Mouse (Mus musculus) hindbrain, embryonic 15.5 days (tissue): ENCODE measurements around the gene Slc38a10. TPM values are rescaled to one million over a fixed set of nuclear protein-coding genes. Genes with fewer than 3 reads are reported as not detected.

Source experiments
- ATAC-seq: fragments of 200-750 bp; cut with Nextera tagmentation; 2 replicates; pipeline ENCODE4 v1.8.0; 2017; ENCODE audit warnings: low read depth, moderate number of reproducible peaks, moderate TSS enrichment; ENCODE audit not compliant: low FRiP score
- H3K27ac ChIP-seq: fragments of 300-500 bp; sonication (generic); replicated peaks from 2 replicates; pipeline ENCODE4 v1.5.1; 2015; ENCODE audit warnings: mild to moderate bottlenecking, inconsistent platforms
- H3K27me3 ChIP-seq: fragments of 300-500 bp; sonication (generic); 2 replicates; pipeline ENCODE4 v1.6.1; 2015; ENCODE audit warnings: control low read depth, inconsistent platforms
- H3K36me3 ChIP-seq: fragments of 300-500 bp; sonication (generic); 2 replicates; pipeline ENCODE4 v1.6.1; 2015; ENCODE audit warnings: control low read depth, inconsistent platforms
- H3K4me1 ChIP-seq: fragments of 300-500 bp; sonication (generic); replicated peaks from 2 replicates; pipeline ENCODE4 v1.6.1; 2015; ENCODE audit warnings: control low read depth, inconsistent platforms
- H3K4me2 ChIP-seq: fragments of 300-500 bp; sonication (generic); 2 replicates; pipeline ENCODE4 v1.6.1; 2015; ENCODE audit warnings: moderate library complexity, mild to moderate bottlenecking, inconsistent platforms
- H3K4me3 ChIP-seq: fragments of 300-500 bp; sonication (generic); 2 replicates; pipeline ENCODE4 v1.5.1; 2015; ENCODE audit warnings: mild to moderate bottlenecking, inconsistent platforms
- H3K9ac ChIP-seq: fragments of 300-500 bp; sonication (generic); 2 replicates; pipeline ENCODE4 v1.6.1; 2015; ENCODE audit warnings: inconsistent platforms
- H3K9me3 ChIP-seq: fragments of 300-500 bp; sonication (generic); 2 replicates; pipeline ENCODE4 v1.6.1; 2016; ENCODE audit warnings: control low read depth, inconsistent platforms
- WGBS: fragments of 180-500 bp; shearing (Covaris S2); methylation state at CpG from one replicate; pipeline ENCODE4 v1.1.7; 2015; 5-methylcytosine and 5-hydroxymethylcytosine counted together
- polyA plus RNA-seq: library from polyadenylated mRNA; unstranded; fragments of >200 nt; fragmentation: Nextera tagmentation; extraction: Ambion mirVana; gene quantifications from 2 replicates; pipeline ENCODE4 v1.2.1, GENCODE M21; 2015

Gene Slc38a10
- polyA plus RNA-seq, 1 experiment from 2014 or later = 116 TPM

DNA sequence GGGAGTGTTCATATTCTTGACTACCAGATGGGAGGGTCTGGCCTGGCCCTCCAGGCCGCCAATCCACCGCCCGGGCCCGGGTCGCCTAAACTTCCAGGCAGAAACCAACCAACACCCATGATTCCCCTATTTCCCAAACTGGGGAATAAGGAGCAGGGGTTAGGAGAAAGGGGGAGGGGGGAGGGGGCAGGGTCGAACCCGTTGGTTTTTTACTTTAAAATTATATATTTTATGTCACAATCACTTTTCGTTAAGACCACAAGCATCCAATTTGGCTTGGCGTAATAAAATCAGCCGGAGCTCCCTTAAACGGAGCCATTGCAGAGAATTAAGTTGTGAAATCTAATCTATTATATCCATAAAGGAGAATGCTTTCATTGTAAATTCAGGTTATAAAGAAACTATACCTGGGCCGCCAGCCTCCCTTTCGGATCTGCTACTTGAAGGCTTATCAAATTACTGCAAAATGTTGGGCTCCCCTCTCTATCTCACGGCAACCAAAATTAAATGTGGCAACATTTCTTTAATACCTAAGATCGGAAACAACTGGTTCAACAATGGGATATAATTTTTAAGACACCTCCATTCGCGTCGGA, 35.1 kb upstream of the Slc38a10 start:
- no peak for ATAC-seq
- Histone ChIP-seq H3K27me3 (no peaks in the 10 kb centered on the region), H3K4me2 (peak overlapping the region; percentile 83), H3K4me1 (peaks cover 64% of the 10 kb centered on the region), H3K36me3 (no peaks in the 10 kb centered on the region), H3K9me3 (no peaks in the 10 kb centered on the region), H3K4me3 (peak overlapping the region; percentile 91), H3K9ac (peak overlapping the region; percentile 98), H3K27ac (peak overlapping the region; percentile 98)
- 7% methylated on average over 18 of the region's 18 CpGs for WGBS

- H3K36me3 ChIP-seq = no peaks in the 10 kb centered on the region
- H3K4me2 ChIP-seq = peak overlapping the region; percentile 83
- peak overlapping the region; percentile 98 for H3K27ac ChIP-seq
- H3K9me3 ChIP-seq = no peaks in the 10 kb centered on the region
- ATAC-seq = no peak
- H3K4me3 ChIP-seq = peak overlapping the region; percentile 91
- WGBS = 1% methylated on average over 54 of the region's 54 CpGs
- H3K27me3 ChIP-seq = no peaks in the 10 kb centered on the region
- H3K9ac ChIP-seq = peak overlapping the region; percentile 98
- peaks cover 57% of the 10 kb centered on the region for H3K4me1 ChIP-seq
These were observed 34.4 kb upstream of the Slc38a10 start for GRCm38 (mm10) chr11:120185316-120186141.

DNA sequence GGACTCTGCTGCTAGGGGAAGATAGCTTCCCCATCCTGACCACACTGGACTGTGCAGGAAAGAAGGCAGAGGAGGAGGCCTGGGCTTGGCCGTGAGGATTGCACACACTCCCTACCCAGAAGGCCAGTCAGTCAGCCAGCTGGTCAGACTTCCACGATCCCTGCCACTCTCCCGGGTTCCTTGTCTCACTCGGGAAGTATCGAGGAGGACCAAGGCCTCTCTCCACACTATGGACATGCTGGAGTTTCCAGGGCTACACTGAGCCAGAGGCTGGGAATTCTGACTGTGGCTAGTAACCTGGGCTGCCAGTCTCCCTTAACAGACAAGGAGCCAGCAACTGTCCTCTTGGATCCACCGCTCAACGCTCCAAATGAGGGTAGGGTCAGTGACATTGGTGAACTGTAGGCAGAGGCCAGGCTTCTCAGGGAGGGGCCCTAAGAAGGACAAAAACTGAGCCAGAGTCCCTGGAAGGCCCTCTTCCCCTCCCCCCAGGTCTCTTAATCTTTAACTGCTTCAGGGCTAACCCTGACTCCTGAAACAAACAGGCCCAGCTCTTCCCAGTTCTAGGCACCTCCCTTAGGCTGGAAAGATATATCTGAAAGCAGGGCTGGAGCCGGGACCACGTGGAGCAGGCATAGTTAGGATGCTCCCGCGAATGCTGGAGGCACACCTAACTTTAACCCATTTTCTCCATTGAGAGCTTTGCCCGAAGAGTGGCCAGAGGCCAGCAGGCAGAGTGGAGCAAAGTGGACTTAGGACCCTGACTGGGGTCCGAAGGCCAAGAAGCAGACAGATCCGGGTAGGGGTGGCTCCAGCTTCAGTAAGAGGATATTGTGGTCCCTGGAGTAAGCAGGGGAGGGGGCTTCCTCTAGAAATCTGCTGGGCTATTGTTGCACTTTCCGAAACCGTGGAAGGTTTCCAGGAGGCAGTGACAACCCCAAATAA, 33.5 kb upstream of the Slc38a10 start:
- peak; percentile 21 for ATAC-seq

GRCm38 (mm10) chr11:120183708-120184107, 32.6 kb upstream of the Slc38a10 start:
- peaks cover 52% of the 10 kb centered on the region for H3K4me1 ChIP-seq
- H3K36me3 ChIP-seq = no peaks in the 10 kb centered on the region
- WGBS = 21% methylated on average over 11 of the region's 11 CpGs
- H3K27ac ChIP-seq = peak overlapping the region; percentile 98; the same call in 1 of the 2 replicates
- H3K9me3 ChIP-seq = no peaks in the 10 kb centered on the region
- H3K9ac ChIP-seq = peak overlapping the region; percentile 16; the same call in 1 of the 2 replicates
- H3K4me2 ChIP-seq = peak overlapping the region; percentile 83
- no peaks in the 10 kb centered on the region for H3K27me3 ChIP-seq
- no peak overlapping the region for H3K4me3 ChIP-seq
- no peak for ATAC-seq

More for the DNA sequence above, 33.5 kb upstream of the Slc38a10 start:
- 9% methylated on average over 16 of the region's 16 CpGs for WGBS
- Histone ChIP-seq H3K4me2 (peak overlapping the region; percentile 83), H3K36me3 (no peaks in the 10 kb centered on the region), H3K4me3 (peak overlapping the region; percentile 91), H3K9ac (peak overlapping the region; percentile 98), H3K27me3 (no peaks in the 10 kb centered on the region), H3K9me3 (no peaks in the 10 kb centered on the region), H3K4me1 (peaks cover 52% of the 10 kb centered on the region), H3K27ac (peak overlapping the region; percentile 98)

DNA sequence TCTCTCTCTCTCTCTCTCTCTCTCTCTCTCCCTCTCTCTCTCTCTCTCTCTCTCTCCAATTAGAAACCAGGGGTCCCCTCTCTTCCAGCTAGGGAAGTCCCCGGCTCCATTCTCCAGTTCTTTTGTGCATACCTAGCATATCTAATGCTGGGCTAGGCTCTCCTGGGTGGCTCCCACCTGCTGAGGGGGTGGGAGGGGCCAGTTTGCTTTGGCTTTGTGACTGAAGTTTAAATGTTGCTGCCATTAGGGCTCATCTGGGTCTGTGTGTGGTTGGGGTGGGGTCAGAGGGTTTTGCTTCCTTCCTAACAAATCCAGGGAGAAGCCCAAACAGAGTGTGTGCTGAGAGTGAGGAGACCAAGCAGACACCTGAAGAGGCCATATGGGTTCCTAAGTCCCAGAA, 32.0 kb upstream of the Slc38a10 start:
- H3K9me3 ChIP-seq = no peaks in the 10 kb centered on the region
- no peaks in the 10 kb centered on the region for H3K36me3 ChIP-seq
- no peak overlapping the region for H3K4me3 ChIP-seq
- H3K4me1 ChIP-seq = peaks cover 52% of the 10 kb centered on the region
- no peak for ATAC-seq
- H3K27me3 ChIP-seq = no peaks in the 10 kb centered on the region
- peak overlapping the region; percentile 98; the same call in 1 of the 2 replicates for H3K27ac ChIP-seq
- WGBS = 0% methylated on average over 1 of the region's 1 CpGs
- peak overlapping the region; percentile 83; the same call in 1 of the 2 replicates for H3K4me2 ChIP-seq
- H3K9ac ChIP-seq = no peak overlapping the region

GRCm38 (mm10) chr11:120182396-120183030, 31.4 kb upstream of the Slc38a10 start:
- ATAC-seq = 0 out of 2 replicates have a peak, but pooled peaks have one; percentile 21
- Histone ChIP-seq H3K9ac (no peak overlapping the region), H3K4me3 (no peak overlapping the region), H3K4me1 (peaks cover 52% of the 10 kb centered on the region), H3K9me3 (no peaks in the 10 kb centered on the region), H3K4me2 (no peak overlapping the region), H3K27ac (no peak overlapping the region), H3K27me3 (no peaks in the 10 kb centered on the region), H3K36me3 (no peaks in the 10 kb centered on the region)
- 24% methylated on average over 3 of the region's 3 CpGs for WGBS

DNA sequence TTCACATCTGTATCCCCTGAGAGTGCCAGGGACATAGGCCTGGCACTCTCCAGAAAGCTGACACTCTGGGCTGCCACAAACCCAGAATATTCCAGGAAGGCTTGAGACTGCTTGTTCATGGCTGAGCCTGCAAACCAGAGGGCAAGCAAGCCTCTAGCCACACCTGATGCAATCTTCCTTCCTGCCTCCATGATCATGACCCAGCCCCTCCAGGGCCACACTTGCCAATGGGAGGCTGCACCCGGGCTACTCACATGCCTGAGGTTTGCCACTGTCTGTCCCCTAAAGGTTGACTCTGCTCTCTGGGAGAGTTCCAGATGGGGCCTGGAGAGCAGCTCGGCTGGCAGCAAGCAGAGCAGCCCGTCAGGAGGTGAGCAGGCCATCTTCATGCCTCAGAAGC, 30.2 kb upstream of the Slc38a10 start:
- Histone ChIP-seq H3K27ac (no peak overlapping the region), H3K4me2 (no peak overlapping the region), H3K4me3 (no peak overlapping the region), H3K36me3 (no peaks in the 10 kb centered on the region), H3K27me3 (no peaks in the 10 kb centered on the region), H3K4me1 (peaks cover 45% of the 10 kb centered on the region), H3K9me3 (no peaks in the 10 kb centered on the region), H3K9ac (no peak overlapping the region)
- WGBS = 64% methylated on average over 3 of the region's 3 CpGs
- ATAC-seq = no peak

DNA sequence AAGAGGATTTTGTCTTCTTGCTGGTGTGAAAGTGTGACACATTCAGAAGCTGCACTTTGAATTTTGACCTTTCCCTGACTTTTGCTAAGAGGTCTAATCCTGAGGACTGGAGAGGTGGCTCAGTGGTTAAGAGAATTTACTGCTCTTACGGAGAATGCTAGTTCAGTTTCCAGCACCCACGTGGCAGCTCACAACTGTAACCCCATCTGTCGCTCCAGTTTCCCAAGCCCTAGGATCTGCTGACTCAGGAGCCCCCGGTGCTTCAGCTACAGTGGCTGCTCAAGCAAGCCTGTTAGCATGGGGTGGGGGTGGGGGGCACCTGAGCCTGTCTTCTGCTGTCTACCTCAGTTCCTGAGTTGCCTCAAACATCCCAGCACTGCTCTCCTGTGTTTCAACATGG, 28.2 kb upstream of the Slc38a10 start:
- Histone ChIP-seq H3K27ac (no peak overlapping the region), H3K4me2 (no peak overlapping the region), H3K9ac (no peak overlapping the region), H3K4me3 (no peak overlapping the region), H3K36me3 (no peaks in the 10 kb centered on the region), H3K27me3 (no peaks in the 10 kb centered on the region), H3K9me3 (no peaks in the 10 kb centered on the region), H3K4me1 (peaks cover 25% of the 10 kb centered on the region)
- 52% methylated on average over 4 of the region's 4 CpGs for WGBS
- no peak for ATAC-seq

DNA sequence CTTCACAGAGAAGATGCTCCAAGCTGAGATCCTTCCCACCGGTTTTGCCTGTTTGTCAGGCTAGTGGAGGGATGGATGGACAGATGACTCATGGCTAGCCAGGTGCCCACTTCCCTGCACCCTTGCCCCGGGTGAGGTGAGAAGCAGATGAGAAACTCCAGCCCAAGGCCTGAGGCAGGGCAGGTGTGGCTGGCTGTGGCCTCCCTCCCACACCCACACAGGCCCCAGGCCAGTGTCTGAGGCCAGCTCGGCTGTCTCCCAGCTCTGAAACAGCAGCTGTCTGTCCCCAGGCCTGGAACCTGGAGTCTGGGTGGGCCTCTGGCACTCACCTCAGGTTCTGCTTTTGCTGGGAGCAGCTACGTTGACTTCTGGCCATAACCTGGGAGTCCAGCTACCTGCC, 24.8 kb upstream of the Slc38a10 start:
- 83% methylated on average over 4 of the region's 4 CpGs for WGBS
- Histone ChIP-seq H3K27ac (no peak overlapping the region), H3K27me3 (no peaks in the 10 kb centered on the region), H3K4me3 (no peak overlapping the region), H3K9ac (no peak overlapping the region), H3K4me2 (no peak overlapping the region), H3K36me3 (no peaks in the 10 kb centered on the region), H3K4me1 (no peaks in the 10 kb centered on the region), H3K9me3 (no peaks in the 10 kb centered on the region)
- no peak for ATAC-seq

- no peak overlapping the region for H3K4me2 ChIP-seq
- WGBS = 77% methylated on average over 14 of the region's 14 CpGs
These were observed 22.1 kb upstream of the Slc38a10 start for GRCm38 (mm10) chr11:120173213-120173612.

GRCm38 (mm10) chr11:120171168-120171567, 20.0 kb upstream of the Slc38a10 start:
- no peak overlapping the region for H3K9ac ChIP-seq
- H3K4me1 ChIP-seq = peaks cover 14% of the 10 kb centered on the region; the same call in 1 of the 2 replicates
- H3K27ac ChIP-seq = no peak overlapping the region
- WGBS = 52% methylated on average over 8 of the region's 8 CpGs
- H3K4me3 ChIP-seq = no peak overlapping the region
- no peak for ATAC-seq
- H3K4me2 ChIP-seq = no peak overlapping the region
- no peaks in the 10 kb centered on the region for H3K36me3 ChIP-seq
- no peaks in the 10 kb centered on the region for H3K27me3 ChIP-seq
- no peaks in the 10 kb centered on the region for H3K9me3 ChIP-seq

More at GRCm38 (mm10) chr11:120173213-120173612, 22.1 kb upstream of the Slc38a10 start:
- no peaks in the 10 kb centered on the region for H3K9me3 ChIP-seq
- no peak overlapping the region for H3K9ac ChIP-seq
- no peaks in the 10 kb centered on the region for H3K27me3 ChIP-seq
- no peaks in the 10 kb centered on the region for H3K36me3 ChIP-seq
- H3K4me3 ChIP-seq = no peak overlapping the region
- ATAC-seq = no peak
- peaks cover 12% of the 10 kb centered on the region; the same call in 1 of the 2 replicates for H3K4me1 ChIP-seq
- H3K27ac ChIP-seq = no peak overlapping the region
